Mouse (Mus musculus): ENCODE measurements around the gene Dpf1. TPM values are rescaled to one million over a fixed set of nuclear protein-coding genes. Genes with fewer than 3 reads are reported as not detected.
A peak's percentile ranks its signal among the peaks of the same experiment; 100 is the strongest.

Gene Dpf1
- polyA plus RNA-seq, 1 experiment from 2014 or later, result 3.5 TPM

DNA sequence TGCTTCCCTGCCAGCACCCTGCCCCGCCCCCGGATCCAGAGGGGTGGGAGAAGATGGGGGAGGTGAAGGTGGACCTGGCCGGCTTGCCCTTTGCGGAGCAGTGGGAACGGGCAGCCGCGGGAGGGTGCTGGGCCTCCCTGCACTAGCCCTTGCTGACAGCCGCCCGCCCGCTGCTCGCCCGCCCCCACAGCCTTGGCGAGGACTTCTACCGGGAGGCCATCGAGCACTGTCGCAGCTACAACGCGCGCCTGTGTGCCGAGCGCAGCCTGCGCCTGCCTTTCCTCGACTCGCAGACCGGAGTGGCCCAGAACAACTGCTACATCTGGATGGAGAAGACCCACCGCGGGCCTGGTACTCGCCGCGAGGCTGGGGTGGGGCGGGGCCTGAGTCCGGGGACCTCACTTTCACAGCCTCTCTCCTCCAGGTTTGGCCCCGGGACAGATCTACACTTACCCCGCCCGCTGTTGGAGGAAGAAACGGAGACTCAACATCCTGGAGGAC is 5.5 kb downstream of the Dpf1 start:
- DNase-seq (ENCODE audit: low spot score), result no peak

GRCm38 (mm10) chr7:29309749-29310148 is 6.0 kb downstream of the Dpf1 start:
- DNase-seq (ENCODE audit: low spot score), result peak; percentile 77

DNA sequence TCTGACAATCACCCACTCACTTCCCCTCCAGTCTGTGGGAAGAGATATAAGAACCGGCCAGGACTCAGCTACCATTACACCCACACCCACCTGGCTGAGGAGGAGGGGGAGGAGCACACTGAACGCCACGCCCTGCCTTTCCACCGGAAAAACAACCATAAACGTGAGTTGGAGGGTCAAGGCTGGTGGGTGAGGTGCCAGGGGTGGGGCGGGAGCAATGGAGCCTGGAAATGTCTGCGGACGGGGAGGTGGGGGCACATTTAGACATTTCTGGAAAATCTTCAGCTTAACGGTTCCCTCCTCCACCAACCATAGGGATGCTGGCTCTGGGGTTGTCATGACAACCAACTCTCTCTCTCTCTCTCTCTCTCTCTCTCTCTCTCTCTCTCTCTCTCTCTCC is 9.3 kb downstream of the Dpf1 start:
- DNase-seq (ENCODE audit: low spot score), result peak; percentile 17

GRCm38 (mm10) chr7:29313572-29314261 is 10.0 kb downstream of the Dpf1 start:
- DNase-seq (ENCODE audit: low spot score), result peak; percentile 5

DNA sequence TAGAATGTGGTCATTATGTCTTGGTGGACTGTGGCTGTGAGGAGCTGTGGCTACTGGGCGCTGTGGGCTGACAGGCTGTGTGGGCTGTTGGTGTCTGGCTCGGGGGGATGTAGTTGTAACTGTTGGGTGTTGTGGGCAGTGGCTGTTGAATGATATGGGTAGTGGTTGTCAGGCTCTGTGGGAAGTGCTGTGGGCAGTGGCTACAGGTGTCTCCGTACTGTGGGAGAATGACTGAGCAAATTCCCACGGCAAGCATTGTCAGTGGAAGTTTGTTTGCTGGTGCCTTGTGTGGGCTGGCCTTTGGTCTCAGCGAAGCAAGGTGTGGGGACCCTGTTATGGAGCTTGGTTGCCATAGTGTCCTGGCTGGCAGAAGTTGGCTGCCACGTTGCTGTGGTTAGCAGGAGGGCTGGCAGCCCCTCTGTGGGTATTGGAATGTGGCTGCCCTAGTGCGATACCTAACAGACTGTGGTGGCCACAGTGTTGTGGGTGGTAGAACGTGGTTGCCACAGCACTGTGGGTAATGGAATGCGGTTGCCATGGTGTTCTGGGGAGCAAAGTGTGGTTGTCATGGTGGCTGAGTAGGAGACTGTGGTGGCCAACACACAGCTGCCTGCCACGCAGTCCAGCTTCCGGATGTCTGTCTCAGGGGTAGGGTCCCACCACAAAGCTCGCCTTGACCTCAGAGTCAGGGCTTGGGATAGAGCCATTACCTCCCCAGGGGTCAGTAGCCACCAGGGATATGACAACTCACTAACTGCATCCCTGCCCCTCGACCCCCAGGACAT is 11.3 kb downstream of the Dpf1 start:
- DNase-seq (ENCODE audit: low spot score), result peak; percentile 8

DNA sequence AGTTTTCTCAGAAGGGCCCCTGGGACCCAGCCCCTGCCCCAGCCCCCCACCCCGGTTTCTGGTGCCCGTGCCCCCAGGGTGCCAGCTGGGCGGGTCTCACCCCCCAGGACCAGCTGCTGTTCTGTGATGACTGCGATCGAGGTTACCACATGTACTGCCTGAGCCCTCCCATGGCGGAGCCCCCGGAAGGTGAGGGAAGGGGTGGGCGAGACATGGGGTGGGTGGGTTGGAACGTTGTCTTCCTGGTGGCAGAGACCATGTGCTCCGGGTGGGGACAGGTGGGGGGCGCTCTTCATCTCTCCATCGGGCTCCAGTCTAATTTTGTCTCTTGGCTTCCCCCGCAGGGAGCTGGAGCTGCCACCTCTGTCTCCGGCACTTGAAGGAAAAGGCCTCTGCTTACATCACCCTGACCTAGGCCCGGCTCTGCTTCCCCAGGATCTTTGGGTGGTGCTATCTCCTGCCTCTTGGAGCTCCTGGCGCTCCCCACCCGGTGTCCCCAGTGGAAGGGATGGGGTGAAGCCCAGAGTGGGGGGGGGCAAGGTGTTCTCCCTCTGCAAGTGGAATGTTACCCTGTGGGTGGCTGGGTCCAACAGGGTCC is 12.5 kb downstream of the Dpf1 start:
- peak; percentile 6 for DNase-seq (ENCODE audit: low spot score)

- peak; percentile 62 for DNase-seq (ENCODE audit: low spot score)
These were observed 13.2 kb downstream of the Dpf1 start for GRCm38 (mm10) chr7:29316976-29317375.

GRCm38 (mm10) chr7:29317558-29317957 is 13.8 kb downstream of the Dpf1 start:
- peak; percentile 84 for DNase-seq (ENCODE audit: low spot score)

DNA sequence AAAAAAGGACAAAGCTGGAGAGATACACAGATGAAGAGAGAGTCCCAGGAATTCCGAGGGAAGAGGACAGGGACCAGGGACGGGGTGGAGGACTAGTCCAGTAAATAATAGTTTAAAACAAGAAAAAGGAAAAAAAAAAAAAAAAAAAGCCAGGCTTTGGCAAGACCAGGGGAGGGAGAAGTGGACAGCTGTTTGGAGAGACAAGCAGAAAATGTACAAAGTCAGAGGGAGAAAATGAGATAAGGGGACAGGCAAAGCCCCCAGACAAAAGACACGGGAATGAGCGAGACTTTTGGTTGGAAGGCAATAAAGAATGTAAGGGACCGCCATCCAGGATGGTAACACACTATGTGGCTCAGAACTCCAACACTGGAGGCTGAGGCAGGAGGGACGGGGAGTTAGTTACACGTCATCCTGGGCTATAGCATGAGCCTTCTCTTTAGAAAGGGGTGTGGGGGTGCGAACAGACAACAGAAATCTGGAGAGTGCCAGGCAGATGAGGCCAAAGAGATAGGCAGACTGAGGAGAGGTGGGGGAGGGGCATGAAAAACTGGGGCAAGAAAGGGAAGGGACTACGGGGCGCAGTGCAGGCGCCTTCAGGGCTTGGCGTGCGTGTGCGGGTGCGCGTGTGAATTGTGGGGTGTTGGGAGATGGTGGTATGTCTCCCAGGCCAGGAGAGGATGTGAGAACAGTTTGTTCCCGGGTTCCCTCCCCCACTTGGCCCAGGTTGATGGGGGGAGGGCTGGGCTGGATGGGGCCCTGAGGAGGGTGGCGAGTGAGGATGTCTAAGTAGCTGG is 14.6 kb downstream of the Dpf1 start:
- DNase-seq (ENCODE audit: low spot score), result peak; percentile 77

GRCm38 (mm10) chr7:29319337-29320307 is 15.9 kb downstream of the Dpf1 start:
- DNase-seq (ENCODE audit: low spot score), result peak; percentile 88

DNA sequence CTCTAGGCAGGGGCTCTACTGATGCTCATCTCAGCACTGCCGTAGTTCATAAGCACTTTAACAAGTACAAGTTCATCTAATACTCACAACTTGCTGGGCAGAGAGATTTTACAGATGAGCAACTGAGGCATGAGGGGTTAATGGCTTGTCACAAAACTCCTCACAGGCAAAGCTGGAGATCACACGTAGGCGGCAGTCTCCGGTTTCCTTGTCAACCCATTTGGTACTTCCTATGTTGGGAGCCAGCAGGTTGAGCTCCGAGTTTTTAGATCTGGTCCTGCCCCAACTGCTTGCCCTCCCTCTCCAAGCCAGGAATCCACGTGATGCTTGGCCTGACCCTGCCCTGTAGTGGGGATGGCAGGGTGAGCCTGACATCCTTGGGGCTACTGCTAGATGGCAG is 23.3 kb downstream of the Dpf1 start:
- no peak for DNase-seq (ENCODE audit: low spot score)

GRCm38 (mm10) chr7:29328984-29329383 is 25.2 kb downstream of the Dpf1 start:
- DNase-seq (ENCODE audit: low spot score), result no peak

DNA sequence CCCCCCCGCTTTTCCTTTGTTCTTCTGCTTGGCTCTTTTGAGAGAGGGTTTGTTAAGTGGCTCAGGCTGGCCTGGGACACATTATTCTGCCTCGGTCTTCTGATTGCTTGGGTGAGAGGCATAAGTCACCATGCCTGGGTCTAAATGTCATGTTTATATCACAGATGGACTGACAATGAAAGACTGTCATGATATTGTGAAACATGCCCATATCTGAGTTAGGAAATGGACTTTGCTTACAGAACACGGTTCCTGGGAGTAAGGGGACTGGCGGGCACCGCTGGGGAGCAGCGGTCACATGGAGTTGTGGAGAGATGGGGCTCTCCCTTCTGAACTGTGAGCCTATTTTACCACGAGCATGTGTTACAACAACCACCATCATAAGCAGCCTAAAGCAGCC is 30.4 kb downstream of the Dpf1 start:
- no peak for DNase-seq (ENCODE audit: low spot score)

- no peak for DNase-seq (ENCODE audit: low spot score)
These were observed 31.5 kb downstream of the Dpf1 start for GRCm38 (mm10) chr7:29335276-29335675.

- DNase-seq (ENCODE audit: low spot score), result no peak
These were observed 32.3 kb downstream of the Dpf1 start for GRCm38 (mm10) chr7:29335841-29336671.

- peak; percentile 23 for DNase-seq (ENCODE audit: low spot score)
These were observed 33.1 kb downstream of the Dpf1 start for GRCm38 (mm10) chr7:29336795-29337319.

- DNase-seq (ENCODE audit: low spot score), result no peak
These were observed 34.0 kb downstream of the Dpf1 start for GRCm38 (mm10) chr7:29337766-29338165.

- DNase-seq (ENCODE audit: low spot score), result no peak
These were observed 34.7 kb downstream of the Dpf1 start for GRCm38 (mm10) chr7:29338351-29338919.

All from thymus, postnatal 0 days (tissue).